Mouse (Mus musculus) frontal cortex, postnatal 10 days (tissue): Measurements from ENCODE around the gene Draxin.

ENCODE experiments used
- DNase-seq, 2 experiments: peaks; one replicate each; pipeline ENCODE4 v3.0.0; 2022; ENCODE audit warnings: low spot score in 2 of 2, mixed read lengths in 1 of 2

The Draxin gene

DNA sequence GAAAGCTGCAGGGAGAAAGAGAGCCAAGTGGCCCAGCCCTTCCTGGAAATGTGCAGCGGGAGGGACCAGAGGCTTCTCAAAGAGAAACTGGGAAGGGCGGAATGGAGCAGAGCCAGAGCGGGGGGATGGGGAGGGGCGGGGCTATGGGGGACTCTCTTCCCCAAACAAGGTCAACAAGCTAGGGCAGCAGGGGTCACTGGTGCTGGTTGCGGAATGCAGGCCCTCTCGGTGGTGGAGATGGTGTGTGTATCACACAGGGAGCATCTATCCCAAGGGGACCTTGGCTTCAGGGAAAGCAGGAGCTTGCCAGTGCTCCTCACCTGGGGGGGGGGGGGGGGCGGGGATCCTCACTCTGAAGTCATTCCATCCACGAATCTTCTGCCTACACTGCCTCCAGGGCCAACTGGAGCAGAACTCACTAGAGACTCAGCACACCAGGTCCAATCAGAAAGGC is 46.2 kb downstream of the Draxin start:
- no peak for DNase-seq

DNA sequence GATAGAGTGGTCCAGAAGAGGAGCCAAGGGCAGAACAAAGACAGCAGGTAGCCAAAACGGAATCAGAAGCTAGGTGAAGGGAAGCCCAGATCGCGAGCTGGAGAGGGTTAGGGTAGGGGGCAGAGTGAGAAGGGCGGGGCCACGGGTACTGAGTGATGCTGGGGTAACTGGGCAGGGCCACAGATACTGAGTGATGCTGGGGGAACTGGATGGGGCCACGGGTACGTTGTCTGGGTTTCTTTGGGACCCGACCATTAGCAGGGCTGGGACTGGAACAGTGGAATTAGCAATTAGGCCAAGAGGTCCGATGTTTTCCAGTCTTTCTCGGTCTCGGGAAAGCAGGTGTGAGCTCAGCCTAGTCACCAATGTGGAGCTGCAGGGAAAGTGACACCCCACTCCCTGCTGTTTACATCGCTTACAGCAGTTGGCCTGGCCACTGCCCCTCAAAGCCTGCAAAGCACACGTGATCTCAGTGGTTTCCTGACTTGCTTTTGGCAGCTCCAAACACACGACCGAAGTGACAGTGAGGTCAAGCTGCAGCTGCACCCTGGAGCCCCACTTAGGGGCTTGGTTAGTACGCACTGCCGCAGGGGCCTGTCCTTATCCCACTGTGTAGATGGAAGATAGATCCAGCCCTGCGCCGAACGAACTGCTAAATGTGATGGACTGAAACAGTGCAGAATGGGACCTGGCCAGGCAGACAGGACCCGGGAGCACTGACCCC is 47.2 kb downstream of the Draxin start:
- DNase-seq: no peak

DNA sequence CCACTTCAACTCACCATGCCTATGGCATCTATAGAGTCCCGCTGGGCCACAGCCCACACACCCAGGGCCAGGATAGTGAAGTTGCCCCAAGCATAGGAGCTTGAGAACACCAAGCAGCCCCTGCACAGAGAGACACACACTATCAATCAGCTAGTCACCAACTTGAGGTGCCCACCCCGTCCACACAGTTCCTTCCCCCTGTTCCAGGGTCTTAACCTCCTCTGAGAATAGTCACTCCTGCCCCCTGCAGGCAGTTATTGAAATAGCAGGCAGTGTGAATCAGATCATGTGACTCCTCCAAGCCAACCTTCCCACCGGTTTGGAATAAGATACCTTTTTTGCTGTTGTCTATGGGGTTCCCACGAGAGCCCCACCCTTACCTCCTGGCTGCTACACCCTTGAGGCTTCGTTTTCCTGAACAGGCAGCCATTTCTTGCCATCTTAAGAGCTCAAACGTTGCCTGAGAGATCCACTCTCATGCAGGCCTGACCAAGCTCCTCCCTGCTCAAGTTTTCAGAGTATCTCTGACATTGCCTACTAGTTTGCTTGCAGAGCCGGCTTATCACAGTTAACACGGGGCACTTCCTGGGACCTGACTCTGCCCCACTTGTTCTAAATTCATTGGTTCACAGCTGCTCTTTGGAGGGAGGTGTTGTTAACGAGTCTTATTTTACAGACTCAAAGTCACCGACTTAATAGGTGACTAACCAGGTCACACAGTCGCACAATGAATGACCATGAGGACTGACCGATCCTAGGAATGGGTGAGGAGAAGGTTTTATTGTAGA is 48.0 kb downstream of the Draxin start:
- no peak for DNase-seq

DNA sequence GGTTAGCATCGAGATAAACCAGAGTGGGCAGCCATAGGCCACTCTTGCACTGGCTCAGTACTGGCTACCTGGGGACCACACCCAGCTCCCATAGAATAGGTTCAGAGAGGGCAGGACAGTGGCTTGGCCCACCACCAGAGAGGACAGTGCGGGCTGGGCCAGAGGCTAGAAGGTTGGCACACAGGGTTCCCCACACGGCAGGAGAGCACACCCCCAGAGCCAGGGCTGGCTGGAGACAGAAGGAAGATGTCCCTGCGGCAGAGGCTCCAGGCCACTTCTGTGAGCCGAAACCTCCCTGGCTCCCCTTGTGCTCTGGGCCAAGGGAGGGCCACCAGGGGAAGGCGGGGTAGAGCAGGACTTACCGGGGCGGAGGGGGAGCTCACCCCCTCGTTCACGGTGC is 49.3 kb downstream of the Draxin start:
- no peak for DNase-seq

DNA sequence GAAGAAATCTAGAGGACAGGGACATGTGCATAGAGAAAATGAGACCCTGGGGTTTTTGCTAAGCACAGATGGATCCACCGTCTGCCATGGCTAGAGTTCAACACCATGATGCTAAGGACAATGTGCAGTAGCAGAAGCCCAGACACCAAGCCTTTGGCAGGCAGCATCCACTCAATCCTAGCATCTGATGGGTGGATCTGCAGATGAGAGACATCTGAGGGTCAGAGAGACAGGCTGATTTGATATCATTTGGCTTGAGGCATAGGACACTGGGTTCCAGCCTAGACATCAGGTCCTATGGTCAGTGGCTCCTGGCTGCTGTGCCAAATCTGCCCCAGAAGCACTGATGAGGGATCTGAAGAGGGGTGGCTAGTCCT is 49.9 kb downstream of the Draxin start:
- DNase-seq: no peak

DNA sequence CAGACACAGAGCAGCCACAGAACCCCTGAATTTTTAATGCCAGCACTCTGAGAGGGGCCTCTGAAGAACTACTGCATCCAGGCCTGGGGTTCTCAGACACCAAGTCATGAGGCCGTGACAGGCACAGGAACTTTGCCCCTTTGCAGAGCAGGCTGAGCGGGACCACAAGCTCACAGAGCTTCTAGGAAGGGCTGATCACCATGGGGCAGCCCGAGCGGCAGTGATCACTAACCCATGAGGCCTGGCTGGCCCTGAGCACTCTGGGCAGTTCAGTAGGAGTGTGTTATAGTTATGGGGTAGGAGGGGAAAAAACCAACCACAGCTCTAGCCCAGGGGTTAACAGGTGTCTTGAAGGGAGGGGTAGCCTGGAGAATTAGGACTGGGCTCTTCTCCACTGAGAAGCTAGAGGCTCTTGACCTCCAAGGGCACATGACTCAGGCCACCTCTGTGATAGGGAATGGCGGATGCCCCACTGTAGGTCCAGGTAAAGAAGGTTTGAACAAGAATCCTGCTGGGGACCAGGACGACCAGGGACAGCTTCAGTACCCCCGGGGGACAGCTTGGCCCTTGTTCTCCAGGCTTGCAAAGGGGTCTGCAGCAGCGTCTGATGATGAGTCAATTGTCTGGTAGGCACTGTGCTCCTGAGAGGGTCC is 50.4 kb downstream of the Draxin start:
- no peak for DNase-seq

DNA sequence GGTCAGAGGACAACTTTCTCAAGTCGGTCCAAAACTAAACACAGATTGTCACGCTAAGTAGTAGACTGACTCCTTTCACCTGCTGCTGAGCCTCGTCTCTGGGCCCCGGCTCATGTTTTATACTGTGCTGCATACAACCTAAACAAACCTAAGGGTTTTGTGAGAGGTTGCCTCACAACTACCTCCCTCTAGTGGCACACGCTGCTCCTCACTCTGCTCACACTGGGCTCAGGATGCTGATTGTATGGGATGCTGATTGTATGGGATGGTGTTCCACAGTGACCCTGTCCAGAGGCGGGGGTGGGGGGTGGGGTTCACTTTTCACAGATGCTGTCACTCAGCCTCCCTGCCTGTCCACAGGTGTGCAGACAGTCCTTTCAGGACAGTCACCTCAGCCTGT is 51.3 kb downstream of the Draxin start:
- DNase-seq: no peak

DNA sequence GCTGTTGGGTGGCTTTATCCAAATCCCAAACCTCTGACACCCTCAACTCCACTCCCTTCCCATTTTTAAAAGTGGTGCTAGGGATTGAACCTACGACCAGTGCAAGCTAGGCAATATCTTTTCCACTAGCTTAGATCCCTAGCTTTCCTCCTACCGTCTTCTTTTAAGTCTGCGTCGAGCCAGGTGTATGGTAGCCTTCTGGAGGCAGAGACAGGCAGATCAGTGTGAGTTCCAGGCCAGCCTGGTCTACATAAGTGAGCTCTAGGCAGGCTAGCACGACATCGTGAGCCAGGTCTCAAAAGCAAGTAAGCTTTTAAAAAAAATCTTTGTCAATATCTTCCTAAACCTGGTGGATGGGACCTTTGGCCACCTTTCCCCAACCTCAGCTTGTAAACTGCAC is 54.6 kb downstream of the Draxin start:
- DNase-seq: no peak

DNA sequence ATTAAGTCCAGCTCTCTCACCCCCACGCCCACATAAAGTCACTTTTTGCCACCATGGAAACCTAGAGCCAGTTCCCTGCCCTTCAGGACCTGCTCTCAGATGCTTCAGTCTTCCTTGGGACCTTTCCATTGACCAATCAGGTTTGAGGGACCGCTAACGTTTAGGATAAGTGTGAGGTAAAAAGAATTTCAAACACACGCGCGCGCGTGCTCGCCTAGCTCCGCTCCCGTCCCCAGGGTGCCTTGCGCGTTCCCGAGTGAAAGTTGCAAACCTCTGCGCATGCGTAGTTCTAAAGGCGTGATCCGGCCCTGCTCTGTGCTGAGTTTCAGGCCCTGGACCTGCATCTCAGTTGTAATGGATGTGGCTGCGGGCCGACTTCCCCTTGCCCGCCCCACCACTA is 55.2 kb downstream of the Draxin start:
- DNase-seq: peak in 1 of 2 experiments; percentile 56

DNA sequence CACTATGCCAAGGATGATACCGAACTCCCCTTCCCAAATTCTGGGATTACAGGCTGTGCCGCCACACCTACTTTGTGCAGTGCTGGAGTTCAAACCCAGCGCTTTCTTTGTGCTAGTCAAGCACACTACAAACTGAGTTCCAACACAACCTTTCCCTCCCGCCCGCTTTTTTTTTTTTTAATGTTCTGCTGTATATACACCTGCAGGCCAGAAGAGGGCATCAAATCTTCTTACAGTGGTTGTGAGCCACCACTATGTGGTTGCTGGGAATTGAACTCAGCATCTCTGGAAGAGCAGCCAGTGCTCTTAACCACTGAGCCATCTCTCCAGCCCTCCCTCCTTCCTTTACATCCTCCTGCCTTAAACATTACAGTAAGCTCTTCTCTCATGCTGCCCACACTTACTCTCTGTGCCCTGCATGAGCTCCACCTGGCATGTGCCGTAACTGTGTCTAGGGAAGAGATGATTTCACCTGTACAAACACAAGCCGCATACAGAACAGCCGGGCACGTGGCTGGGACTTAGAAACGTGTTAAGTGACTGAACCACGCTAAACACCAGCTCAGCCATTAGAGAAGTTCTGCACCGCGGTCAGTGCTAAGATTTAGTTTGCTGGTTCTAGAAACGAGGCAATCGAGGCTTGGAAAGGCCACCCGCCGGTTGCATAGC is 55.8 kb downstream of the Draxin start:
- DNase-seq: no peak

DNA sequence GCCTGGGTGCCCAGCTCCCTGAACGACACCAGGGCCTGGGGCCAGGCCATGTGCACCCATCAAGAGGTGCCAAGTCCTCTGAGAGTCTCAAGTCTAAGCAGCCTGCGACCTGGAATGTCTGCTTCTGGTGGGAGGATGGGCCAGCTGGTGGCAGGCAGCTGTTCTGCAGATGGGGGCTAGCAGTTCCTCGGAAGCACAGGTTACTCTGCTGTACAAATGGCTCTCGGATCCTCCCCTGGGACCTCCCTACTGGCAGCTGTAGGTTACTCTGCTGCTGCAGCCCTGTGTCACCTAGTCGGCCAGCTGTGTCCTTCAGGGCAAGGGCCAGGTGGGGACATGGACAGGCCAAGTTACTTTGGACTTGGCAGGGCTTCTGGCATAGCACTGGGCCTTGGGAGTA is 59.0 kb downstream of the Draxin start:
- no peak for DNase-seq

DNA sequence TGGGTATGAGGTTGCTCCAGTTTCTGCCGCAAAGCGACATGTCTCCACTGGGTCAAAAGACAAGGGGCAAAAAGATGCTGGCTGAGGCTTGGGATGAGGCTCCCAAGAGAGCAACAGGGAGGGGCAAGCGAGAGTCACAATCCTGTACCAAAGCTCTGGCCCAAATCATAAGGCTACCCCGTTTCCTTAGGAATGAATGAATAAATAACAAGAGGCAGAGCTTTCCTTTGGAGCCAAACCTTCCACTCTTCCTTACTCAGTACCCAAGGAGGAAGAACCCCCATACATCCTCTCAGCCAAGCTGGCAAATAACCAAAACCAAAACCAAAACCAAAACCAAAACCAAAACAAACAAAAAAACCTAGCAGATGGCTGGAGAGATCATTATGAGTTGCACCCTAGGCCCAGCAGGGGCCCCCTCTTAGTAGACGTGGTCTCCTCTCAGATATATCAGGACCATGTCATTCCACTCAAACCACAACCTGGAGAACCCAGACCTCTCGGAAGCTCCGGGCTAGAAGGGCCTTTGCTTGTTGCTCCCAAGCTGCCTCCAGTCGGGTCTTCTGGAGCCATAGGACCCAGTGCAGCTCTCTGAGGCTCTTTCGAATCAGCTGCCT is 60.8 kb downstream of the Draxin start:
- DNase-seq: no peak

DNA sequence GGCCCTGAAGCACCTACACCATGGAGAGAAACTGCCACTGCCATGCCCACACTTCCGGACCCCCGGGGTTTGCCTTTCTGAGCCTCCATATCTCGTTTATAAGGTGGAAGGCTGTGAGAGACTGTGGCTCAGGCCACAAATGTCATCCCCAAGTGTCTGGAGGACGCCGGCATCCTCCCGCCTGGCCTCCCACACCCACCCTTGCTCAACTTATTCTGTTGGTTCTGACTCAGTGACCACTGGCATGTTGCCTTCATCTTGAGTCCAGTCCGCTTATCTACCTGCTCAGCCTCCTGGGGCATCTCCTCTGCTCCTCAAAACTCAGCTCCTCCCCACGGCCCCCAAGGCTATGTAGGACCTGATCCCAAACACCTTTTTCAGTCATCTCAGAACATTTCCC is 63.2 kb downstream of the Draxin start:
- DNase-seq: no peak

DNA sequence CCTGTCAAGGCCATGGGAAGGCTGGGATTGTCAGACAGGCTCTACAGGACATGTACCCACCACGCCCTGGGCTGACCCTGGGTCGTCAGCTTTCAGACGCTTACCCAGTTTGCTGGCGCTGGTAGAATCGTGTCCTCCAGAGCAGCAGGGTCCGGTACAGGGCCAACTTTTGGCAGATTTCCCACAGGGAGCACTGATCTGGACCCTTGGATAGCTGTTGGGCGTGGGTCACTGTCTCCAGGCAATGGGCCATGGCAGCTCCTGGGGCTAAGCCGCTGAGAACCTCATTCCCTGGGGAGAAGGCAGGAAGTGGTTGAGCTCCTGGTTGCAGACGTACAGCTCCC is 64.1 kb downstream of the Draxin start:
- DNase-seq: no peak

DNA sequence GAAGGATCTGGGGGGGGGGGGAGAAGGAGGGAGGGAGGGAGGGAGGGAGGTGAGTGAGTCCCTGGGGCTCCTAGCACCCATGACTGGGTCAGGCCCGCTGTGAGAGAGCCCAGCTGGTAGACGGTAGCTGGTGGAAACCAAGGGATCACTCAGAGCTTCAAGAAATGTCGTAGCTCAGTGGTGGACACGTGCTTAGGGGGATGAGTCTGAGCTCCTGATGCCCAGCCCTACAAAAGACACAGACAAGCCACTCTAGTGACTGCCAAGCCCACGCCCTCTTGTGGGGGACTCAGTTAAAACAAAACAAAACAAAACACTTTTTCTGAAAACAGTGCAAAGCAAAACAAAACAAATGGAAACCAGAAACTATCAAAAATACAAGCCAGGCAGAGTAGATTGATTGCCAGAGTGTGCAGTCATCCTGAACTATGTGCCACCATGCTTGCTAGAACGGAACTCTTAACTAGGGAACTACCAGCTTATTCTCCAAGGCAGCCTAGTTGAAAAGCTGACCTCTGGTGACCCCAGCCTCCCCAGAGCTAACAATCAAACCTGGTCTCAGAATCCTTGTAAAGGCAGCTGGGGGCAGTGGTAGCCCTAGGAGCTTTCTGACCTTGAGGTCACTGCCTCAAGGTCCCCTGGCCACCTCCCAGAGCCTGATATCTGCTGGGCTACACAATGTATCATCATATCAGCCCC is 64.6 kb downstream of the Draxin start:
- no peak for DNase-seq

DNA sequence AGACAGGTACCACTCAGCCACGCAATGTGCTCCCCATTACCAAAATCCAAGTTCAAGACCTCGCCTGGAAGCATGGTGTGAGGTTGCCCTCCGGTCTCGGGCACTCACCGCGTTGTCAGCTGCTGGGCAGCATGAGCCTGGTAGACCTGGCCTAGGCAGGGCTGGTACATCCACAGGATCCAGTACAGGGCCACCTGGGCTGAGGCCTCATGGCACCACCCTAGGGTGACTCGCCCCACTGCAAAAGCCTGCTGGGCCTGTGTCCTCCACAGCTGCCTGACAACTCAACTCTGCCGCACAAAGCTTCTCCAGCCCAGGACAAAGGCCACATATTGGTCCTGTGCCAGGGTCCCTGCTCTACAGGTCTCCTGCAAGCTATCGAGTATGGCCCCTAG is 69.4 kb downstream of the Draxin start:
- DNase-seq: no peak

DNA sequence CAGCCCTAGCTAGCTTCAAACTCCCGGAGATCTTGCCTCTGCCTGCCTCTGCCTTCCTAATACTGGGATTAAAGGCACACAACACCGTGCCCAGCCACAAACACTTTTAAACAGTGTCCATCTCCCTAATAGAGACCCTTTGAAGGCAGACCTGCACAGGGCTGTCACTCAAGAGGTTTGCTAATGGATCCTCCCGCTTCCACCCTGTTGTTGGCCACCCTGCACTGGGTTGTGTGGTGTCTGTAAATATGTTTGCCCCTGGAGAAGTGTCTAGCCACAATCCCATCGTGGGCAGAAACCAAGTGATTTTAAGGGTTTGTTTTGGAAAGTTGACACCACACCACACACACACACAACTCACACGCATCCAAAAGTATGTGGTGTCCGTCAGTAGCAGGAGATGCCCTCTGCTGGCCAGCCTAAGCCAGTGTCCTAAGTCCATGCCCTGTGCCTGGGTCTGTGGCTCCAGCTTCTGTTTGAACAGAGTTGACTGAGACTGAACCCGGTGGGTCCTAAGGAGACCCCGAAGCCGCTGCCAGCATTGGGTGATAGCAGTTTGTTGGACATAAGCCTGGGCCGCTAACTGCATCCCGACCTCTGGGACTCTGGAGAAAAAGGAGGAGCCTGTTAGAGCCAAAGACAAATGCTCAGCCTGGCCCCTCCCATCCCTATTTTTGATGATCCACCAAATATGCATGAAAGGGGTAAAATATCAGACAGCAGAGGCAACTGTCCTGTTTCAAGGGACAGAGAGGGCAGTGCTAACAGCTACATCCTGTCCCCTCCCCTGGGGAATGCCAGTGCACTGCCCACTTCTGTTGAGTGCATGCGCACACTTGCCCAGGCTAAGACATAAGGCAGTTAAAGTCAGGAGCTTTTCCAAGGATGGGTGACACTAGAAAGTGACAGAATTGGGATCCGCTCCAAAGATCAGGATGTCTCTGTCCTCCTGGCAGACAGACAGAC is 70.1 kb downstream of the Draxin start:
- no peak for DNase-seq

DNA sequence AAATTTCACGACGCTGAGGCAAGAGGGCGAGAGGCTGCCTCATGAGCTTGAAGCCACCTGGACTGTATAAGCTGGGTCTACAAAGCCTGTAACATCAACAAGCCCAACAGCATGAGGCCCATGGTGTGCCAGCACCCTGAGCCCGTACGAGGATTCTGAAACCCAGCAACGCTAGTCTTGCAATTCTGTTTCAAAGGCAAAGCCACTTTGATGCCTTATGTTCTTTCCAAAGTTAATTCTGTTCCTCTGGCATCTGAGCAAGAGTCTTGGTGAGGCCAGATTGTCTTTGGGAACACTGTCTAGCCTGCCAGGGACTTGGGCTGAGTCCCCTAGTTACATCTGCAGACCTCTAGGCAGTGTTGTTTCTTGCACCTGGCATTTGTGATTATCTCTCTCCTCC is 71.5 kb downstream of the Draxin start:
- DNase-seq: no peak

DNA sequence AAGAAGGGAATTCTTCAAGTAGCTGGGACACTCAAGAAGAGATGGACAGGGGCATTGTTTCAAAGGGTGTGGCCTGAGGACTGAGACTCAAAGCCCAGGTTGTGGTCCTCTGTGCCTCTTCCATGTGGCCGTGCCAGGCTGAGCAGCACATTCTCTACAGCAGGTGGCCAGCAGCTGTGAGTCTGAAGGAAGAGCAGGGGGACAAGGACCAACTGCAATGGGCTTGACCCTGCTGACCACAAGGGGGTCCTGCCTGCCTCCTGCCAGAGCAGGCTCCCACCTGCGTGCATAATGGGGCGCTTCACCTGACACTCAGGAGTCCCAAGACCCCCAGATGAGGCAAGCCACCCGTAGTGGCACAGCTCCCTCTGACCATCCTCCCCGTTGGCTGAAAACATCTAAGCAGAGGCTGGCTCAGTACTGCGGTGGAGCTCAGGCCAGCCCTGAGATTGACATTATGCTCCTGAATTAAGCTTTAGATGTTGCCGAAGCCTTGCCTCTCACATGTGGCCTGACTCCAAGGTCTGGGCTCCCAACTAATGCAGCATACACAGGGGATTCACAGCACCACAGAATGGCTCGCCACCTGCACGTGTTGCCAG is 72.2 kb downstream of the Draxin start:
- no peak for DNase-seq
